Mouse (Mus musculus) heart, embryonic 16.5 days (tissue): ENCODE results near the gene Gss. TPM values are rescaled to one million over a fixed set of nuclear protein-coding genes. Genes with fewer than 3 reads are reported as not detected.

ENCODE experiments used
- ATAC-seq: fragments of 200-750 bp; cut with Nextera tagmentation; replicated peaks from 2 replicates; pipeline ENCODE4 v1.8.0; 2017; ENCODE audit warnings: moderate number of reproducible peaks; ENCODE audit not compliant: insufficient read depth, low FRiP score; ENCODE audit errors: extremely low read depth
- H3K27ac ChIP-seq: fragments of 300-500 bp; sonication (generic); 2 replicates; pipeline ENCODE4 v1.5.1; 2014; ENCODE audit warnings: mild to moderate bottlenecking, low read length, control low read depth, moderate library complexity
- H3K27me3 ChIP-seq: fragments of 300-500 bp; sonication (generic); 2 replicates; pipeline ENCODE4 v1.6.1; 2014; ENCODE audit warnings: low read length, mixed read lengths; ENCODE audit not compliant: control insufficient read depth, insufficient read depth
- H3K36me3 ChIP-seq: fragments of 300-500 bp; sonication (generic); 2 replicates; pipeline ENCODE4 v1.6.1; 2014; ENCODE audit not compliant: control insufficient read depth, insufficient read depth
- H3K4me1 ChIP-seq: fragments of 300-500 bp; sonication (generic); 2 replicates; pipeline ENCODE4 v1.6.1; 2014; ENCODE audit warnings: low read length, mixed read lengths; ENCODE audit not compliant: control insufficient read depth, insufficient read depth
- H3K4me2 ChIP-seq: fragments of 300-500 bp; sonication (generic); 2 replicates; pipeline ENCODE4 v1.6.1; 2014; ENCODE audit warnings: low read depth, mild to moderate bottlenecking, control low read depth, low read length
- H3K4me3 ChIP-seq: fragments of 300-500 bp; sonication (generic); 2 replicates; pipeline ENCODE4 v1.5.1; 2014; ENCODE audit warnings: mild to moderate bottlenecking, control low read depth, low read length
- H3K9ac ChIP-seq: fragments of 300-500 bp; sonication (generic); 2 replicates; pipeline ENCODE4 v1.6.1; 2014; ENCODE audit warnings: low read length, control low read depth
- H3K9me3 ChIP-seq: fragments of 300-500 bp; sonication (generic); replicated peaks from 2 replicates; pipeline ENCODE4 v1.6.1; 2016; ENCODE audit warnings: low read length; ENCODE audit not compliant: control insufficient read depth
- WGBS: fragments of 180-500 bp; shearing (Covaris S2); extraction: QIAGEN DNeasy Blood & Tissue Kit; methylation state at CpG from one replicate; pipeline ENCODE4 v1.1.7; 2014; 5-methylcytosine and 5-hydroxymethylcytosine counted together
- polyA plus RNA-seq: library from polyadenylated mRNA; unstranded; fragments of >200 nt; fragmentation: Nextera tagmentation; extraction: Ambion mirVana; gene quantifications from 2 replicates; pipeline ENCODE4 v1.2.1, GENCODE M21; 2015

The Gss gene
- polyA plus RNA-seq, 1 experiment from 2014 or later: 25.3 TPM

GRCm38 (mm10) chr2:155588136-155588535 lies 4.5 kb downstream of the Gss start:
- no peak overlapping the region for H3K9ac ChIP-seq
- no peak overlapping the region for H3K4me3 ChIP-seq
- no peaks in the 10 kb centered on the region for H3K27me3 ChIP-seq
- no peak overlapping the region for H3K4me2 ChIP-seq
- peaks cover 11% of the 10 kb centered on the region for H3K4me1 ChIP-seq
- H3K9me3 ChIP-seq: no peaks in the 10 kb centered on the region
- H3K27ac ChIP-seq: no peak overlapping the region
- 71% methylated on average over 3 of the region's 3 CpGs for WGBS
- ATAC-seq: no peak
- H3K36me3 ChIP-seq: no peaks in the 10 kb centered on the region

GRCm38 (mm10) chr2:155585486-155585885 lies 7.1 kb downstream of the Gss start:
- H3K27me3 ChIP-seq: no peaks in the 10 kb centered on the region
- no peaks in the 10 kb centered on the region for H3K9me3 ChIP-seq
- no peaks in the 10 kb centered on the region for H3K36me3 ChIP-seq
- no peak overlapping the region for H3K4me2 ChIP-seq
- no peak overlapping the region for H3K27ac ChIP-seq
- WGBS: 56% methylated on average over 10 of the region's 10 CpGs
- no peak overlapping the region for H3K4me3 ChIP-seq
- H3K4me1 ChIP-seq: no peaks in the 10 kb centered on the region
- H3K9ac ChIP-seq: no peak overlapping the region
- ATAC-seq: no peak

- Histone ChIP-seq H3K9me3 (no peaks in the 10 kb centered on the region), H3K4me2 (no peak overlapping the region), H3K27ac (no peak overlapping the region), H3K9ac (no peak overlapping the region), H3K27me3 (no peaks in the 10 kb centered on the region), H3K36me3 (no peaks in the 10 kb centered on the region), H3K4me1 (no peaks in the 10 kb centered on the region), H3K4me3 (no peak overlapping the region)
- no peak for ATAC-seq
- WGBS: 84% methylated on average over 9 of the region's 9 CpGs
These were observed 7.5 kb downstream of the Gss start for GRCm38 (mm10) chr2:155585082-155585481.

GRCm38 (mm10) chr2:155583927-155584530 lies 8.6 kb downstream of the Gss start:
- H3K9ac ChIP-seq: no peak overlapping the region
- H3K4me3 ChIP-seq: no peak overlapping the region
- 50% methylated on average over 5 of the region's 5 CpGs for WGBS
- H3K4me1 ChIP-seq: no peaks in the 10 kb centered on the region
- no peaks in the 10 kb centered on the region for H3K27me3 ChIP-seq
- no peak overlapping the region for H3K4me2 ChIP-seq
- ATAC-seq: no peak
- no peaks in the 10 kb centered on the region for H3K9me3 ChIP-seq
- no peaks in the 10 kb centered on the region for H3K36me3 ChIP-seq
- H3K27ac ChIP-seq: no peak overlapping the region

DNA sequence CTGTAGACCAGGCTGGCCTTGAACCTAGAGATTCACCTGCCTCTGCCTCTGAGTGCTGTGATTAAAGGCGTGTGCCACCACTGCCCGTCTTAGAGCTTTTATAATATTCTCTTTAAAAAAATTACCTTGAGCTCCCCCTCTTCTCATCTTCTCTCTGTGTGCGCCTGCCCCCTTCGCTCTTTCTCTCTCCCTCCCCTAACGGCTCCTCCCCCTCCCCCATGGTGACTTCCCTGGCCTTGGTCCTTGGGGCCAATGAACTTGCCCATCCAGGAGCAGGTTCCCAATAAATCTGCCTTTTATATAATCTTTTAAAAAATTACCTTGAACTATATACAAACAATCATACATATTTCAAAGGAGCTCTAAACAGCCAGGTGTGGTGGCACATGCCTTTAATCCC lies 9.6 kb downstream of the Gss start:
- Histone ChIP-seq H3K27ac (no peak overlapping the region), H3K9ac (no peak overlapping the region), H3K4me1 (no peaks in the 10 kb centered on the region), H3K9me3 (no peaks in the 10 kb centered on the region), H3K4me2 (no peak overlapping the region), H3K4me3 (no peak overlapping the region), H3K27me3 (no peaks in the 10 kb centered on the region), H3K36me3 (no peaks in the 10 kb centered on the region)
- WGBS: 86% methylated on average over 5 of the region's 5 CpGs
- ATAC-seq: no peak

- Histone ChIP-seq H3K4me2 (no peak overlapping the region), H3K9ac (no peak overlapping the region), H3K4me3 (no peak overlapping the region), H3K36me3 (no peaks in the 10 kb centered on the region), H3K9me3 (no peaks in the 10 kb centered on the region), H3K27ac (no peak overlapping the region), H3K27me3 (no peaks in the 10 kb centered on the region), H3K4me1 (no peaks in the 10 kb centered on the region)
- no peak for ATAC-seq
- WGBS: 71% methylated on average over 4 of the region's 4 CpGs
These were observed 10.1 kb downstream of the Gss start for GRCm38 (mm10) chr2:155582384-155582995.

GRCm38 (mm10) chr2:155580331-155580730 lies 12.3 kb downstream of the Gss start:
- Histone ChIP-seq H3K9me3 (no peaks in the 10 kb centered on the region), H3K27ac (no peak overlapping the region)
- 87% methylated on average over 3 of the region's 3 CpGs for WGBS

GRCm38 (mm10) chr2:155576656-155577055 lies 16.0 kb downstream of the Gss start:
- no peak overlapping the region for H3K27ac ChIP-seq
- WGBS: 77% methylated on average over 9 of the region's 9 CpGs
- ATAC-seq: no peak
- H3K4me1 ChIP-seq: no peaks in the 10 kb centered on the region
- no peaks in the 10 kb centered on the region for H3K9me3 ChIP-seq
- no peaks in the 10 kb centered on the region for H3K27me3 ChIP-seq
- no peak overlapping the region for H3K4me3 ChIP-seq
- peaks cover 12% of the 10 kb centered on the region; the same call in 1 of the 2 replicates for H3K36me3 ChIP-seq
- H3K9ac ChIP-seq: no peak overlapping the region
- no peak overlapping the region for H3K4me2 ChIP-seq

More at GRCm38 (mm10) chr2:155580331-155580730, 12.3 kb downstream of the Gss start:
- H3K9ac ChIP-seq: no peak overlapping the region
- H3K4me3 ChIP-seq: no peak overlapping the region
- no peaks in the 10 kb centered on the region for H3K27me3 ChIP-seq
- ATAC-seq: no peak
- H3K4me1 ChIP-seq: no peaks in the 10 kb centered on the region
- H3K36me3 ChIP-seq: 0 out of 2 replicates have a peak, but pooled peaks cover 2% of the 10 kb centered on the region
- no peak overlapping the region for H3K4me2 ChIP-seq

- 77% methylated on average over 4 of the region's 4 CpGs for WGBS
- peaks cover 12% of the 10 kb centered on the region; the same call in 1 of the 2 replicates for H3K36me3 ChIP-seq
These were observed 17.9 kb downstream of the Gss start for GRCm38 (mm10) chr2:155574700-155575099.

More at GRCm38 (mm10) chr2:155574700-155575099, 17.9 kb downstream of the Gss start:
- no peaks in the 10 kb centered on the region for H3K4me1 ChIP-seq
- no peaks in the 10 kb centered on the region for H3K27me3 ChIP-seq
- no peak for ATAC-seq
- no peaks in the 10 kb centered on the region for H3K9me3 ChIP-seq
- H3K9ac ChIP-seq: no peak overlapping the region
- H3K4me2 ChIP-seq: no peak overlapping the region
- H3K27ac ChIP-seq: no peak overlapping the region
- H3K4me3 ChIP-seq: no peak overlapping the region
